Mouse (Mus musculus): ENCODE results near the gene Tnpo2. TPM values are rescaled to one million over a fixed set of nuclear protein-coding genes. Genes with fewer than 3 reads are reported as not detected.

Gene Tnpo2
- 15.4 and 16.3 TPM in 2 replicates for polyA plus RNA-seq (2015; fragmentation: Nextera tagmentation; extraction: Ambion mirVana)

GRCm38 (mm10) chr8:85036718-85037365 is at the start of gene Tnpo2:
TSS of gene Tnpo2 (plus strand) at chr8:85036915.

GRCm38 (mm10) chr8:84990349-84990748 is 46.4 kb upstream of the Tnpo2 start, which contains the start of gene Hook2:
TSS of gene Hook2 (plus strand) at chr8:84990603.

GRCm38 (mm10) chr8:85014431-85014830 is 22.3 kb upstream of the Tnpo2 start, which contains the start of gene Best2:
TSS of gene Best2 (minus strand) at chr8:85014531.

GRCm38 (mm10) chr8:85025098-85025932 is 11.4 kb upstream of the Tnpo2 start, which contains the start of gene Asna1:
TSS of gene Asna1 (minus strand) at chr8:85025281.

GRCm38 (mm10) chr8:85026670-85027515 is 9.8 kb upstream of the Tnpo2 start, which contains the start of gene Trir:
TSS of gene Trir (plus strand) at chr8:85026823.

GRCm38 (mm10) chr8:85059879-85060616 is 23.3 kb downstream of the Tnpo2 start, which contains the start of gene Fbxw9:
TSS of gene Fbxw9 (plus strand) at chr8:85060055.

GRCm38 (mm10) chr8:85067982-85068381 is 31.3 kb downstream of the Tnpo2 start, which contains the start of gene Gm5741:
TSS of gene Gm5741 (minus strand) at chr8:85067982.

GRCm38 (mm10) chr8:85071514-85072281 is 35.0 kb downstream of the Tnpo2 start, which contains the start of gene Dhps:
TSS of gene Dhps (plus strand) at chr8:85071757.

GRCm38 (mm10) chr8:85080532-85081215 is 44.0 kb downstream of the Tnpo2 start, which contains the start of gene Wdr83os:
TSS of gene Wdr83os (plus strand) at chr8:85080740.

GRCm38 (mm10) chr8:85081216-85081555 is 44.5 kb downstream of the Tnpo2 start, which contains the start of gene Wdr83:
TSS of gene Wdr83 (minus strand) at chr8:85081306.

GRCm38 (mm10) chr8:85083108-85083813 is 46.5 kb downstream of the Tnpo2 start, which contains the start of gene Man2b1:
TSS of gene Man2b1 (plus strand) at chr8:85083270.

Small RNA genes lying within 50 kb of the gene (microRNA-seq; reads per million reads assigned to microRNA genes)
- gene Mir7070 (ENCODE audit: borderline replicate concordance, insufficient number of aligned reads) = not detected

Other genes starting within 250 kb of the Tnpo2 start
- 22.8 and 26.3 TPM in 2 replicates for gene Nfix, start 236.6 kb upstream of the Tnpo2 start, polyA plus RNA-seq (2015; fragmentation: Nextera tagmentation; extraction: Ambion mirVana)
- gene Dand5, start 214.1 kb upstream of the Tnpo2 start, polyA plus RNA-seq (2015; fragmentation: Nextera tagmentation; extraction: Ambion mirVana) = 6.6 and 9.9 TPM in 2 replicates
- gene Gadd45gip1, start 205.4 kb upstream of the Tnpo2 start, polyA plus RNA-seq (2015; fragmentation: Nextera tagmentation; extraction: Ambion mirVana) = 74.9 and 88.3 TPM in 2 replicates
- 80.9 and 112 TPM in 2 replicates for gene Rad23a, start 196.2 kb upstream of the Tnpo2 start, polyA plus RNA-seq (2015; fragmentation: Nextera tagmentation; extraction: Ambion mirVana)
- gene Calr, start 190.0 kb upstream of the Tnpo2 start, polyA plus RNA-seq (2015; fragmentation: Nextera tagmentation; extraction: Ambion mirVana) = 326 and 438 TPM in 2 replicates
- 34.4 and 47.4 TPM in 2 replicates for gene Farsa, start 179.9 kb upstream of the Tnpo2 start, polyA plus RNA-seq (2015; fragmentation: Nextera tagmentation; extraction: Ambion mirVana)
- gene Syce2, start 164.8 kb upstream of the Tnpo2 start, polyA plus RNA-seq (2015; fragmentation: Nextera tagmentation; extraction: Ambion mirVana) = 52.9 and 54.5 TPM in 2 replicates
- gene Gcdh, start 143.0 kb upstream of the Tnpo2 start, polyA plus RNA-seq (2015; fragmentation: Nextera tagmentation; extraction: Ambion mirVana) = 29.7 and 48.4 TPM in 2 replicates
- gene Klf1, start 135.0 kb upstream of the Tnpo2 start, polyA plus RNA-seq (2015; fragmentation: Nextera tagmentation; extraction: Ambion mirVana) = 9.0 and 20.1 TPM in 2 replicates
- gene Dnase2a, start 128.4 kb upstream of the Tnpo2 start, polyA plus RNA-seq (2015; fragmentation: Nextera tagmentation; extraction: Ambion mirVana) = 10.5 and 16.2 TPM in 2 replicates
- 3.6 and 11.0 TPM in 2 replicates for gene Mast1, start 99.6 kb upstream of the Tnpo2 start, polyA plus RNA-seq (2015; fragmentation: Nextera tagmentation; extraction: Ambion mirVana)
- gene Rtbdn, start 89.9 kb upstream of the Tnpo2 start, polyA plus RNA-seq (2015; fragmentation: Nextera tagmentation; extraction: Ambion mirVana) = 0.12 and 0.61 TPM in 2 replicates
- gene Gm49661, start 67.5 kb upstream of the Tnpo2 start, polyA plus RNA-seq (2015; fragmentation: Nextera tagmentation; extraction: Ambion mirVana) = 0.81 TPM in 1 of 2 replicates, not detected in the other
- 788 and 1,010 TPM in 2 replicates for gene Prdx2, start 67.3 kb upstream of the Tnpo2 start, polyA plus RNA-seq (2015; fragmentation: Nextera tagmentation; extraction: Ambion mirVana)
- gene Rnaseh2a, start 67.1 kb upstream of the Tnpo2 start, polyA plus RNA-seq (2015; fragmentation: Nextera tagmentation; extraction: Ambion mirVana) = 136 and 227 TPM in 2 replicates
- 25.6 and 40.6 TPM in 2 replicates for gene Junb, start 58.2 kb upstream of the Tnpo2 start, polyA plus RNA-seq (2015; fragmentation: Nextera tagmentation; extraction: Ambion mirVana)
- 8.6 and 12.6 TPM in 2 replicates for gene Hook2, start 46.3 kb upstream of the Tnpo2 start, polyA plus RNA-seq (2015; fragmentation: Nextera tagmentation; extraction: Ambion mirVana)
- gene Best2, start 22.4 kb upstream of the Tnpo2 start, polyA plus RNA-seq (2015; fragmentation: Nextera tagmentation; extraction: Ambion mirVana) = not detected in 2 replicates
- gene Asna1, start 11.6 kb upstream of the Tnpo2 start, polyA plus RNA-seq (2015; fragmentation: Nextera tagmentation; extraction: Ambion mirVana) = 101 and 111 TPM in 2 replicates
- gene Trir, start 10.1 kb upstream of the Tnpo2 start, polyA plus RNA-seq (2015; fragmentation: Nextera tagmentation; extraction: Ambion mirVana) = 114 and 124 TPM in 2 replicates
- 33.5 and 34.5 TPM in 2 replicates for gene Fbxw9, start 23.1 kb downstream of the Tnpo2 start, polyA plus RNA-seq (2015; fragmentation: Nextera tagmentation; extraction: Ambion mirVana)
- not detected in 2 replicates for gene Gm5741, start 31.1 kb downstream of the Tnpo2 start, polyA plus RNA-seq (2015; fragmentation: Nextera tagmentation; extraction: Ambion mirVana)
- gene Dhps, start 34.8 kb downstream of the Tnpo2 start, polyA plus RNA-seq (2015; fragmentation: Nextera tagmentation; extraction: Ambion mirVana) = 54.9 and 58.6 TPM in 2 replicates
- gene Wdr83os, start 43.8 kb downstream of the Tnpo2 start, polyA plus RNA-seq (2015; fragmentation: Nextera tagmentation; extraction: Ambion mirVana) = 109 and 143 TPM in 2 replicates
- gene Wdr83, start 44.4 kb downstream of the Tnpo2 start, polyA plus RNA-seq (2015; fragmentation: Nextera tagmentation; extraction: Ambion mirVana) = 23.8 and 33.0 TPM in 2 replicates
- gene Man2b1, start 46.4 kb downstream of the Tnpo2 start, polyA plus RNA-seq (2015; fragmentation: Nextera tagmentation; extraction: Ambion mirVana) = 30.0 and 40.0 TPM in 2 replicates
- 1.4 and 2.2 TPM in 2 replicates for gene Zfp791, start 86.2 kb downstream of the Tnpo2 start, polyA plus RNA-seq (2015; fragmentation: Nextera tagmentation; extraction: Ambion mirVana)
- gene Cks1brt, start 115.0 kb downstream of the Tnpo2 start, polyA plus RNA-seq (2015; fragmentation: Nextera tagmentation; extraction: Ambion mirVana) = not detected in 2 replicates
- gene Olfr371, start 189.1 kb downstream of the Tnpo2 start, polyA plus RNA-seq (2015; fragmentation: Nextera tagmentation; extraction: Ambion mirVana) = not detected in 2 replicates

Measured in adrenal gland, postnatal 0 days (tissue).